Mouse (Mus musculus): Measurements from ENCODE around the gene Pik3r2. TPM values are rescaled to one million over a fixed set of nuclear protein-coding genes. Genes with fewer than 3 reads are reported as not detected.

The Pik3r2 gene
- total and polyA plus RNA-seq, 3 experiments: 23.7 to 37.8 TPM; not detected in 1

GRCm38 (mm10) chr8:70760350-70760749 is 16.2 kb downstream of the Pik3r2 start:
- peak; percentile 68 for DNase-seq (ENCODE audit: low read depth, low spot score)
- Histone ChIP-seq H3K4me1 (ENCODE audit: control insufficient read depth in 1 of 2, insufficient read depth in 2 of 2, low read length in 2 of 2) (peaks cover 12 to 35% of the 10 kb centered on the region in 2 experiments), H3K27ac (ENCODE audit: control insufficient read depth, low read depth, low read length) (peak overlapping the region; percentile 36), H3K79me2 (ENCODE audit: control insufficient read depth, insufficient read depth, low read length, poor library complexity) (peaks cover 11% of the 10 kb centered on the region), H3K36me3 (ENCODE audit: control insufficient read depth in 1 of 2, insufficient read depth in 2 of 2, low read length in 2 of 2) (peaks cover 0 to 23% of the 10 kb centered on the region in 2 experiments; a peak in 2 of 4 replicates), H3K4me3 (ENCODE audit: control insufficient read depth in 1 of 2, insufficient read depth in 1 of 2, low read depth in 2 of 2, low read length in 2 of 2) (peak overlapping the region; percentile 61 to 74), H3K9me3 (replicated peaks; ENCODE audit: insufficient read depth, low read length) (no peaks in the 10 kb centered on the region), H3K9ac (ENCODE audit: control insufficient read depth, low read depth, low read length, poor library complexity, severe bottlenecking) (peak overlapping the region; percentile 81), H3K27me3 (ENCODE audit: control insufficient read depth in 1 of 2, insufficient read depth in 2 of 2, low read length in 2 of 2) (no peaks in the 10 kb centered on the region)
- TF ChIP-seq ELF1 (IDR thresholded peaks at IDR 0.05; ENCODE audit: low read depth, low read length): 0 out of 2 replicates have a peak, but pooled peaks have one; percentile 2
- TF ChIP-seq TAL1 (IDR thresholded peaks at IDR 0.05; ENCODE audit: low read length): no peak
- 0 out of 2 replicates have a peak, but pooled peaks have one; percentile 10 for TF ChIP-seq MAX (IDR thresholded peaks at IDR 0.05; ENCODE audit: low read length)
- TF ChIP-seq KAT2A (conservative IDR thresholded peaks at IDR 0.05; ENCODE audit: low read depth, low read length): no peak
- no peak for TF ChIP-seq ZKSCAN1 (IDR thresholded peaks at IDR 0.05; ENCODE audit: low read depth, low read length)

- H3K79me2 ChIP-seq (ENCODE audit: control insufficient read depth, insufficient read depth, low read length, poor library complexity): peaks cover 11% of the 10 kb centered on the region
- peaks cover 0 to 19% of the 10 kb centered on the region in 2 experiments; a peak in 2 of 4 replicates for H3K36me3 ChIP-seq (ENCODE audit: control insufficient read depth in 1 of 2, insufficient read depth in 2 of 2, low read length in 2 of 2)
- no peaks in the 10 kb centered on the region for H3K27me3 ChIP-seq (ENCODE audit: control insufficient read depth in 1 of 2, insufficient read depth in 2 of 2, low read length in 2 of 2)
- no peak overlapping the region for H3K4me3 ChIP-seq (ENCODE audit: control insufficient read depth in 1 of 2, insufficient read depth in 1 of 2, low read depth in 2 of 2, low read length in 2 of 2)
- no peak for TF ChIP-seq MYC (IDR thresholded peaks at IDR 0.05; ENCODE audit: low read depth, low read length)
- TF ChIP-seq RAD21 (IDR thresholded peaks at IDR 0.05; ENCODE audit: low read depth, low read length): no peak
- no peak for TF ChIP-seq KAT2A (conservative IDR thresholded peaks at IDR 0.05; ENCODE audit: low read depth, low read length)
- no peak; the same call in 1 of the 2 replicates for TF ChIP-seq ZMIZ1 (IDR thresholded peaks at IDR 0.05; ENCODE audit: low read depth, low read length)
- no peaks in the 10 kb centered on the region for H3K9me3 ChIP-seq (replicated peaks; ENCODE audit: insufficient read depth, low read length)
- DNase-seq (ENCODE audit: low read depth, low spot score): peak; percentile 24
- no peak overlapping the region for H3K9ac ChIP-seq (ENCODE audit: control insufficient read depth, low read depth, low read length, poor library complexity, severe bottlenecking)
- no peak overlapping the region for H3K27ac ChIP-seq (ENCODE audit: control insufficient read depth, low read depth, low read length)
- H3K4me1 ChIP-seq (ENCODE audit: control insufficient read depth in 1 of 2, insufficient read depth in 2 of 2, low read length in 2 of 2): peaks cover 8 to 28% of the 10 kb centered on the region in 2 experiments
Measured at GRCm38 (mm10) chr8:70758616-70759561, 17.6 kb downstream of the Pik3r2 start.

- Histone ChIP-seq H3K79me2 (ENCODE audit: control insufficient read depth, insufficient read depth, low read length, poor library complexity) (peaks cover 11% of the 10 kb centered on the region), H3K36me3 (ENCODE audit: control insufficient read depth in 1 of 2, insufficient read depth in 2 of 2, low read length in 2 of 2) (peaks cover 0 to 18% of the 10 kb centered on the region in 2 experiments; a peak in 2 of 4 replicates), H3K9ac (ENCODE audit: control insufficient read depth, low read depth, low read length, poor library complexity, severe bottlenecking) (no peak overlapping the region), H3K4me1 (ENCODE audit: control insufficient read depth in 1 of 2, insufficient read depth in 2 of 2, low read length in 2 of 2) (peaks cover 8 to 26% of the 10 kb centered on the region in 2 experiments), H3K27ac (ENCODE audit: control insufficient read depth, low read depth, low read length) (no peak overlapping the region), H3K4me3 (ENCODE audit: control insufficient read depth in 1 of 2, insufficient read depth in 1 of 2, low read depth in 2 of 2, low read length in 2 of 2) (no peak overlapping the region), H3K9me3 (replicated peaks; ENCODE audit: insufficient read depth, low read length) (no peaks in the 10 kb centered on the region), H3K27me3 (ENCODE audit: control insufficient read depth in 1 of 2, insufficient read depth in 2 of 2, low read length in 2 of 2) (no peaks in the 10 kb centered on the region)
- DNase-seq (ENCODE audit: low read depth, low spot score): no peak
- TF ChIP-seq MYB (IDR thresholded peaks at IDR 0.05; ENCODE audit: low read depth, low read length) (no peak), POLR2A (IDR thresholded peaks at IDR 0.05; ENCODE audit: control insufficient read depth in 1 of 2, insufficient read depth in 1 of 2, low read depth in 1 of 2, low read length in 2 of 2, poor library complexity in 1 of 2) (no peak), ZC3H11A (IDR thresholded peaks at IDR 0.05; ENCODE audit: low read depth, low read length) (no peak), TCF12 (IDR thresholded peaks at IDR 0.05; ENCODE audit: low read depth, low read length) (no peak), POLR2AphosphoS5 (IDR thresholded peaks at IDR 0.05; ENCODE audit: borderline replicate concordance, low read depth, low read length) (no peak), EP300 (IDR thresholded peaks at IDR 0.05; ENCODE audit: low read depth in 1 of 2, low read length in 2 of 2) (no peak), USF1 (IDR thresholded peaks at IDR 0.05; ENCODE audit: low read depth, low read length) (no peak), GABPA (IDR thresholded peaks at IDR 0.05; ENCODE audit: low read depth, low read length) (no peak), CTCF (IDR thresholded peaks at IDR 0.05 in 2 of 3, conservative IDR thresholded peaks at IDR 0.05 in 1 of 3; ENCODE audit: control insufficient read depth in 1 of 3, insufficient read depth in 1 of 3, low read depth in 2 of 3, low read length in 3 of 3, poor library complexity in 1 of 3, severe bottlenecking in 1 of 3) (no peak), MAFK (IDR thresholded peaks at IDR 0.05; ENCODE audit: borderline replicate concordance, low read depth, low read length) (no peak), ZNF384 (IDR thresholded peaks at IDR 0.05; ENCODE audit: low read depth, low read length) (no peak), NELFE (IDR thresholded peaks at IDR 0.05; ENCODE audit: low read depth, low read length) (no peak), SMC3 (IDR thresholded peaks at IDR 0.05; ENCODE audit: low read depth, low read length) (no peak), MXI1 (IDR thresholded peaks at IDR 0.05; ENCODE audit: low read depth, low read length) (no peak), SIN3A (IDR thresholded peaks at IDR 0.05; ENCODE audit: low read length) (no peak), ETS1 (IDR thresholded peaks at IDR 0.05; ENCODE audit: low read depth, low read length) (no peak), NRF1 (IDR thresholded peaks at IDR 0.05; ENCODE audit: insufficient read depth, low read depth, low read length, poor library complexity, severe bottlenecking) (no peak)
Measured at GRCm38 (mm10) chr8:70758308-70758615, 18.3 kb downstream of the Pik3r2 start.
